Mouse (Mus musculus) kidney, embryonic 15.5 days (tissue): ENCODE measurements around the gene Afm. TPM values are rescaled to one million over a fixed set of nuclear protein-coding genes. Genes with fewer than 3 reads are reported as not detected.

Source experiments
- ATAC-seq: fragments of 200-750 bp; cut with Nextera tagmentation; replicated peaks from 2 replicates; pipeline ENCODE4 v1.8.0; 2017; ENCODE audit warnings: moderate TSS enrichment; ENCODE audit not compliant: low FRiP score
- H3K27ac ChIP-seq: fragments of 300-500 bp; sonication (generic); 2 replicates; pipeline ENCODE4 v1.5.1; 2015; ENCODE audit warnings: mild to moderate bottlenecking, inconsistent platforms
- H3K27me3 ChIP-seq: fragments of 300-500 bp; sonication (generic); 2 replicates; pipeline ENCODE4 v1.6.1; 2015; ENCODE audit warnings: inconsistent platforms
- H3K36me3 ChIP-seq: fragments of 300-500 bp; sonication (generic); 2 replicates; pipeline ENCODE4 v1.6.1; 2015; ENCODE audit warnings: inconsistent platforms
- H3K4me1 ChIP-seq: fragments of 300-500 bp; sonication (generic); 2 replicates; pipeline ENCODE4 v1.6.1; 2015; ENCODE audit warnings: inconsistent platforms
- H3K4me2 ChIP-seq: fragments of 300-500 bp; sonication (generic); 2 replicates; pipeline ENCODE4 v1.6.1; 2015; ENCODE audit warnings: moderate library complexity, mild to moderate bottlenecking, inconsistent platforms
- H3K4me3 ChIP-seq: fragments of 300-500 bp; sonication (generic); replicated peaks from 2 replicates; pipeline ENCODE4 v1.5.1; 2015; ENCODE audit warnings: mild to moderate bottlenecking, inconsistent platforms
- H3K9ac ChIP-seq: fragments of 300-500 bp; sonication (generic); 2 replicates; pipeline ENCODE4 v1.6.1; 2015; ENCODE audit warnings: mild to moderate bottlenecking, inconsistent platforms
- H3K9me3 ChIP-seq: fragments of 300-500 bp; sonication (generic); replicated peaks from 2 replicates; pipeline ENCODE4 v1.6.1; 2016; ENCODE audit warnings: inconsistent platforms
- WGBS: fragments of 180-500 bp; shearing (Covaris S2); methylation state at CpG from one replicate; pipeline ENCODE4 v1.1.7; 2015; ENCODE audit warnings: mixed read lengths; 5-methylcytosine and 5-hydroxymethylcytosine counted together
- polyA plus RNA-seq: library from polyadenylated mRNA; unstranded; fragments of >200 nt; fragmentation: Nextera tagmentation; extraction: Ambion mirVana; gene quantifications from 2 replicates; pipeline ENCODE4 v1.2.1, GENCODE M21; 2015

Afm gene
- polyA plus RNA-seq: 7.8 and 8.0 TPM in 2 replicates

DNA sequence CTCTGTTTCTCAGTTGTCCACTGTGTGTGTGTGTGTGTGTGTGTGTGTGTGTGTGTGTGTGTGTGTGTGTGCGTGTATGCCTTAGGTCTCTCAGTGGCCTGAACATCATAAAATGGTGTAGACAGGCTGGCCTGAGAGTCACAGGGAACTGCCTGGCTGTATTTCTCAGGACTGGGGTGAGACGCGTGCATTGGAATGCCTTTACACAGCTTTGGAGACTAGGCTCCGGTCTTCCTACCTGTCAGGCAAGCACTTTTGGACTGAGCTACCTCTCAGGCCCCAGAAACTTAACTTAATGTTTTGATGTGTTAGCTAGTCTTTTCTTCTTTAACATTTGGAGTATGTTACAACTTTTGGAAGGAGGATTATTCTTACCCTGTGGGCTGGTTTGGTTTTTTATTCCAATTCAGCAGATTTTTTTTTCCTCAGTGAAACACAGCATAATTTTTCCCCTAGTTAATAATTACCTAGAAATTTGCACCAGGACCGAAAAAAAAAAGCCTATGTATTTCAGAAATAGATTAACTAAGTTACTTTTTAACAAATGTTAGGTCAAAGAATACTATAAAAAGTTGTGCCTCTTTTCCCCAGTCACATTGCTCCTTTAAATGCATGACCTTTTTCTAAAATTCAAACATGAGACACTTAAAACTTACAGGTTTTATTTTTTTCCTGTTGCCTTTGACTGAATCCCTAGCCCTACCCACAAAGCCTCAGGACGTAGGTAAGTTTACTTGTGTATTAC lies at the start of gene Afm:
Gene Afm (plus strand): TSS at position 577 of the 745 bp plus-strand sequence.
- Histone ChIP-seq H3K36me3 (no peaks in the 10 kb centered on the region), H3K4me2 (no peak within 1 kb of the TSS)

GRCm38 (mm10) chr5:90470836-90471235 lies 47.9 kb upstream of the Afm start:
- no peak overlapping the region for H3K27ac ChIP-seq
- no peak overlapping the region for H3K4me3 ChIP-seq
- no peak for ATAC-seq
- H3K4me1 ChIP-seq: 0 out of 2 replicates have a peak, but pooled peaks cover 3% of the 10 kb centered on the region
- peaks cover 5% of the 10 kb centered on the region; the same call in 1 of the 2 replicates for H3K27me3 ChIP-seq
- H3K9ac ChIP-seq: no peak overlapping the region
- H3K36me3 ChIP-seq: no peaks in the 10 kb centered on the region
- H3K4me2 ChIP-seq: no peak overlapping the region
- H3K9me3 ChIP-seq: no peaks in the 10 kb centered on the region
- 77% methylated on average over 3 of the region's 3 CpGs for WGBS

More for the DNA sequence above, at the start of gene Afm:
- peak within 1 kb of the TSS; percentile 82 for H3K27ac ChIP-seq
- H3K4me1 ChIP-seq: no peaks in the 10 kb centered on the region
- no peak within 1 kb of the TSS for H3K9ac ChIP-seq
- H3K4me3 ChIP-seq: no peak within 1 kb of the TSS
- peak; percentile 79 for ATAC-seq
- no peaks in the 10 kb centered on the region for H3K9me3 ChIP-seq
- WGBS: 59% methylated on average over 6 of the region's 6 CpGs
- H3K27me3 ChIP-seq: no peaks in the 10 kb centered on the region

DNA sequence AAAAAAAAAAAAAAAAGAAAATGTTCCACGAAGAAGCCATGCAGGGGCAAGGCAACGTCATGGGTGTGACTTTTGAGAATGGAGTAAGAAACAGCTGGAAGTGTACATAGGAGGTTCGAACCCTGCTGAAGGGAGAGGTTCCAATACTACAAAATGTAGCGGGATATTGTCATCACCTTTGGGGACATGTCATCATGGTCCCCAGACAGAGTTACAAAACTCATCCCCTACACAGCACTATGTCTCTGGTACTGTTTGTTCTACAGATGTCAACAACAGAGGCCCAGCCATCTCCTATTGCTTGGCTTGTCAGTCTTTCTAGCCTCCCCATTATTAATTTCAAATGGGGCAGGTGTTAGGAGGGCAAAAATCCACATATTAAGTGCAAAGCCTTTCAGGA lies 44.8 kb upstream of the Afm start:
- Histone ChIP-seq H3K27me3 (no peaks in the 10 kb centered on the region), H3K4me3 (no peak overlapping the region), H3K4me1 (no peaks in the 10 kb centered on the region), H3K27ac (no peak overlapping the region), H3K4me2 (no peak overlapping the region), H3K36me3 (no peaks in the 10 kb centered on the region), H3K9me3 (no peaks in the 10 kb centered on the region), H3K9ac (no peak overlapping the region)
- WGBS: 85% methylated on average over 4 of the region's 4 CpGs
- no peak for ATAC-seq

DNA sequence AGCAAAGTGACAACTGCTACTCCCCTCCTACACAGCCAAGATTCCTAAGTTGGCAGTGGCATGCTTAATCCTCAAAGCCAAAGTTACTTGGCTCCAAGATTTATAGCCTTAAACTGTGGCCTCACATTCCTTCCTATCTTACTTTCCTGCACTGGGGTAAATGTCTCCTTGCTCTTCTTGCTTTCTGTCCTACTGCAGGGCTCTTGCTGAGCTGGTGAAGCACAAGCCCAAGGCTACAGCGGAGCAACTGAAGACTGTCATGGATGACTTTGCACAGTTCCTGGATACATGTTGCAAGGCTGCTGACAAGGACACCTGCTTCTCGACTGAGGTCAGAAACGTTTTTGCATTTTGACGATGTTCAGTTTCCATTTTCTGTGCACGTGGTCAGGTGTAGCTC lies 44.4 kb upstream of the Afm start:
- Histone ChIP-seq H3K9me3 (no peaks in the 10 kb centered on the region), H3K9ac (no peak overlapping the region), H3K4me1 (no peaks in the 10 kb centered on the region), H3K27me3 (no peaks in the 10 kb centered on the region), H3K4me2 (no peak overlapping the region), H3K27ac (no peak overlapping the region), H3K36me3 (no peaks in the 10 kb centered on the region), H3K4me3 (no peak overlapping the region)
- WGBS: 67% methylated on average over 5 of the region's 5 CpGs
- ATAC-seq: no peak

DNA sequence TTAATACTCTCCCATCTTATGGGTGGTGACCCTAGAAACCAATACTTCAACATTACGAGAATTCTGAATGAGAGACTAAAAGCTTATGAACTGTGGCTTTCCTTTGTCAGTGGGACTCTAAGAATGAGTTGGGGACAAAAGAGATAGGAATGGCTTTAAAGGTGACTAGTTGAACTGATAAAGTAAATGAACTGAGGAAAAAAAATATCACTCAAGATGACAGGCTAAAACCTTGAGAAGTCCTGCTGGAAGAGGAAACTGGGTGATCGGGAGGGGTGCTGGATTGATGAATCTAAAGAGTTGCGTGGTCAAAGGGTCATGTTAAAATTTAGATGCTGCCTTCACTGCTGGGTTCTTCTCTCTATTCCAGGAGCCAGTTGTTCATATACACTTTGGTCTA lies 42.0 kb upstream of the Afm start:
- Histone ChIP-seq H3K27ac (no peak overlapping the region), H3K4me1 (no peaks in the 10 kb centered on the region), H3K4me3 (no peak overlapping the region), H3K9me3 (no peaks in the 10 kb centered on the region), H3K36me3 (no peaks in the 10 kb centered on the region), H3K9ac (no peak overlapping the region), H3K27me3 (no peaks in the 10 kb centered on the region), H3K4me2 (no peak overlapping the region)
- 67% methylated on average over 3 of the region's 3 CpGs for WGBS
- no peak for ATAC-seq

DNA sequence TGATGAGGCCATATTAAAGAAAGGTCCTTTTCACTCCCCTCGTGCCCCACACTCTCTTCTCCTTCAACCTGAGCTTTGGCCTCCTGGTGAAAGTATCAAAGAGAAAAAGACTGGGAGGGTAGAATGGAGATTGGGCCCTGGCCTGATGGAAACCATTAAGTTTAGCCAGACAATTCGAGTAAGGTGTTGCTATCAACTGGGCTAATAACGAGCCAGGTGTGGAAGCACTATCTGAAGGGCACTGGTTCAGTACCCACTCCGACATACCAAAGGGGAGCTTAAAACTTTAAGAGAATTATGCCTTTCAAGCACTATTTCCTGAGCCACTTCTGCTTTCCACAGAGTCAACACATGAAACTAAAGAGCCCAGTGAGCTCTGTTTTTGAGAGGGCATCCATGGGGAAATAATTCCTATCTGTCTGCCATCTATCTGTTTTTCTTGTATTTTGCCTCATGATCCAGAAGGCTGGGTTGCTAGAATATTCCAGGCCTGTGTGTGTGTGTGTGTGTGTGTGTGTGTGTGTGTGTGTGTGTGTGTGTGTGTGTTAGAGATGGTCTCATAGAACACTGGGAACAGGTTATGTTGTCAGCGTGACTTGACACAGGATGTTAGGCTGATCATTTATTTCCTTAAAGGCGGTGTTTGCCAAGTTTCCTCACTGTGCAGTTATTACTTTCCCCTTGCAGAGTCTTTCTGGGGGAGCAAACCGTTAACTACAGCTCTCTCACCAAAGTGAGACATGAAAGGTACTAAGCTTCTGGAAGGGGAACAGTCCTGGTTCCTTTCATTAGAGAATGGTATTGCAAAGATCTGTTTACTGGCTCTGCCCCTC lies 41.2 kb upstream of the Afm start:
- ATAC-seq: no peak
- no peak overlapping the region for H3K4me2 ChIP-seq
- 67% methylated on average over 7 of the region's 7 CpGs for WGBS

GRCm38 (mm10) chr5:90478886-90479285 lies 39.8 kb upstream of the Afm start:
- no peak for ATAC-seq
- 91% methylated on average over 1 of the region's 1 CpGs for WGBS
- H3K27me3 ChIP-seq: no peaks in the 10 kb centered on the region

More for the DNA sequence above, 41.2 kb upstream of the Afm start:
- Histone ChIP-seq H3K27me3 (no peaks in the 10 kb centered on the region), H3K9me3 (no peaks in the 10 kb centered on the region), H3K36me3 (no peaks in the 10 kb centered on the region), H3K4me1 (no peaks in the 10 kb centered on the region), H3K4me3 (no peak overlapping the region), H3K9ac (no peak overlapping the region), H3K27ac (no peak overlapping the region)

DNA sequence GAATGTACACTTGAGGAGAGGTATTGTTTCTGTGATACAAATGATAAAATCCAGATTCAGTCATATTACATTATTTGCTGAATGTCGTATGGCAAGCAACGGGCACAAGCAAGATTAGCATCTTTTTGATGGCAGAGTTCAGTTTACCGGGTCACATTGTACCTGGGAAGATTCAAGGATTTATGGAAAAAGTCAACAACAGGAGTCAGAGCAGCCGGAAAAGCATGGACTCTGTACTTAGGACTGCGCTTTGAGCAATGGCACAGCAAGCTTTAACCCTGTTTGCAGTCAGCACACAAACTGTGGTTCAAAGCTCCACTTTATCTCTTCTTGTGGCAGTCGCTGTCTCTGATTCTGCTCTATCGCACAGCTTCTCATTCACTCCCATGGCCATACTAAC lies 33.1 kb upstream of the Afm start:
- Histone ChIP-seq H3K9me3 (no peaks in the 10 kb centered on the region), H3K9ac (no peak overlapping the region), H3K4me3 (no peak overlapping the region), H3K4me2 (no peak overlapping the region), H3K27me3 (no peaks in the 10 kb centered on the region), H3K36me3 (no peaks in the 10 kb centered on the region), H3K4me1 (no peaks in the 10 kb centered on the region), H3K27ac (no peak overlapping the region)
- ATAC-seq: no peak
- WGBS: 86% methylated on average over 7 of the region's 7 CpGs

More at GRCm38 (mm10) chr5:90478886-90479285, 39.8 kb upstream of the Afm start:
- Histone ChIP-seq H3K9me3 (no peaks in the 10 kb centered on the region), H3K9ac (no peak overlapping the region), H3K4me1 (no peaks in the 10 kb centered on the region), H3K4me2 (no peak overlapping the region), H3K27ac (no peak overlapping the region), H3K36me3 (no peaks in the 10 kb centered on the region), H3K4me3 (no peak overlapping the region)

DNA sequence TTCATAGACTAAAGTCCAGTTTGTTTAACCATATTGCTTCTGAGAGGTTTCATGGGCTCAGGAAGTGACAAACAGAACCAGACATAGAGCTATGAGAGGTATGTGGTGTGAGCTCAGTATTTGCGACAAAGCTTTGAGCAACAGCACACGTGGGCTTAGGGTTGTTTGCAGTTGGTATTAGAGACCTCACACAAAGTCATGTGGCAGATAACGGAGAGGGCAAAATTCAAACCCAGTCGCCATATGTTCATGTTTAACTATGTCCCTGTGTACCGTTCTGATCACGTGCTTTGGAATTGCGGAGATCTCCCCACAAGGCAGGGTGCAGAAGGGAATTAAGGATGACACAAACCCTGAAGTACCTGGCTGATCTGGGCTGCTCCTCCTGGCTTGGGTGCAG lies 30.4 kb upstream of the Afm start:
- no peak overlapping the region for H3K4me3 ChIP-seq
- no peak overlapping the region for H3K9ac ChIP-seq
- H3K4me1 ChIP-seq: 0 out of 2 replicates have a peak, but pooled peaks cover 6% of the 10 kb centered on the region
- H3K27me3 ChIP-seq: no peaks in the 10 kb centered on the region
- no peak overlapping the region for H3K4me2 ChIP-seq
- H3K27ac ChIP-seq: no peak overlapping the region
- 89% methylated on average over 7 of the region's 7 CpGs for WGBS
- no peaks in the 10 kb centered on the region for H3K36me3 ChIP-seq
- H3K9me3 ChIP-seq: no peaks in the 10 kb centered on the region
- ATAC-seq: no peak

DNA sequence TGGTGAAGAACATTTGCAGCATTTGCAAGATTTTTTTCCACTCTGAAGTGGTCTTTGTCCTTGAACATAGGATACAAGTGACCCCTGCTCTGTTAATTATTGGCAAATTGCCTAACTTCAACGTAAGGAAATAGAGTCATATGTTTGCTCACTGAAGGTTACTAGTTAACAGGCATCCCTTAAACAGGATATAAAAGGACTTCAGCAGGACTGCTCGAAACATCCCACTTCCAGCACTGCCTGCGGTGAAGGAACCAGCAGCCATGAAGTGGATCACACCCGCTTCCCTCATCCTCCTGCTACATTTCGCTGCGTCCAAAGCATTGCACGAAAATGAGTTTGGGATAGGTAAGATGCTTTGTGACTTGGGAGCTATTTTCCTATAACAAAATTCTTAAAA lies 28.2 kb upstream of the Afm start, which contains the start of gene Afp:
Gene Afp (plus strand): TSS at position 220 of the 400 bp plus-strand sequence.
- Histone ChIP-seq H3K9ac (no peak within 1 kb of the TSS), H3K4me1 (0 out of 2 replicates have a peak, but pooled peaks cover 6% of the 10 kb centered on the region), H3K9me3 (no peaks in the 10 kb centered on the region), H3K4me2 (peak within 1 kb of the TSS; percentile 31; the same call in 1 of the 2 replicates), H3K4me3 (no peak within 1 kb of the TSS; the same call in 1 of the 2 replicates), H3K36me3 (no peaks in the 10 kb centered on the region), H3K27ac (peak within 1 kb of the TSS; percentile 32; the same call in 1 of the 2 replicates), H3K27me3 (no peaks in the 10 kb centered on the region)
- peak; percentile 54; the same call in 1 of the 2 replicates for ATAC-seq
- 79% methylated on average over 7 of the region's 7 CpGs for WGBS

GRCm38 (mm10) chr5:90492440-90492839 lies 26.3 kb upstream of the Afm start:
- Histone ChIP-seq H3K27ac (no peak overlapping the region), H3K9me3 (no peaks in the 10 kb centered on the region), H3K4me2 (no peak overlapping the region), H3K9ac (no peak overlapping the region), H3K36me3 (no peaks in the 10 kb centered on the region), H3K4me3 (no peak overlapping the region), H3K27me3 (no peaks in the 10 kb centered on the region), H3K4me1 (0 out of 2 replicates have a peak, but pooled peaks cover 6% of the 10 kb centered on the region)
- 69% methylated on average over 9 of the region's 9 CpGs for WGBS
- ATAC-seq: 0 out of 2 replicates have a peak, but pooled peaks have one; percentile 44

- 82% methylated on average over 4 of the region's 4 CpGs for WGBS
- H3K4me3 ChIP-seq: no peak overlapping the region
- H3K9me3 ChIP-seq: no peaks in the 10 kb centered on the region
- H3K36me3 ChIP-seq: no peaks in the 10 kb centered on the region
- 0 out of 2 replicates have a peak, but pooled peaks cover 6% of the 10 kb centered on the region for H3K4me1 ChIP-seq
- no peak for ATAC-seq
- no peaks in the 10 kb centered on the region for H3K27me3 ChIP-seq
- no peak overlapping the region for H3K4me2 ChIP-seq
- H3K9ac ChIP-seq: no peak overlapping the region
- no peak overlapping the region for H3K27ac ChIP-seq
Measured at GRCm38 (mm10) chr5:90494308-90494707, 24.4 kb upstream of the Afm start.
